Comparison of ENCODE assay signal across 9 mouse cellular contexts in genomic region chr12:31008171-31008570, GRCm38 (mm10).
A peak's percentile ranks its signal among the peaks of the same experiment; 100 is the strongest.
DNase-seq lines count a peak whose midpoint lies in the region; ATAC-seq and TF ChIP-seq lines count a peak whose summit lies in the region.
"Had no signal": no experiment of that assay in that cellular context is flagged by ENCODE, and none has a peak within 500 bp of the region (broad histone marks: within the 10 kb centered on the region; RNA-seq: fewer than 3 reads in every experiment).

No protein-coding gene starts in this region.

- ATAC-seq in hindbrain, embryonic 11.5 days (ENCODE audit: low FRiP score) = no peak
- ATAC-seq in hindbrain, embryonic 13.5 days (ENCODE audit: low FRiP score) = no peak
- no peak for ATAC-seq in forebrain, embryonic 16.5 days

- no peaks in the 10 kb centered on the region for H3K36me3 ChIP-seq in hindbrain, embryonic 11.5 days (ENCODE audit: control insufficient read depth, insufficient read depth, low read length)
- H3K36me3 ChIP-seq in hindbrain, embryonic 13.5 days = no peaks in the 10 kb centered on the region
- H3K36me3 ChIP-seq in forebrain, embryonic 16.5 days (ENCODE audit: control insufficient read depth, insufficient read depth) = no peaks in the 10 kb centered on the region
- H3K36me3 ChIP-seq: embryonic facial prominence, embryonic 12.5 days had no signal

- no peaks in the 10 kb centered on the region for H3K9me3 ChIP-seq in hindbrain, embryonic 11.5 days (ENCODE audit: control insufficient read depth, low read length)
- no peaks in the 10 kb centered on the region for H3K9me3 ChIP-seq in hindbrain, embryonic 13.5 days
- H3K9me3 ChIP-seq in forebrain, embryonic 16.5 days (ENCODE audit: control insufficient read depth, low read length) = no peaks in the 10 kb centered on the region
- H3K9me3 ChIP-seq: embryonic facial prominence, embryonic 12.5 days had no signal

- H3K27ac ChIP-seq in hindbrain, embryonic 11.5 days (ENCODE audit: low read depth, low read length) = no peak overlapping the region
- no peak overlapping the region for H3K27ac ChIP-seq in hindbrain, embryonic 13.5 days
- no peak overlapping the region for H3K27ac ChIP-seq in cortical plate, adult 2 months (ENCODE audit: insufficient read depth, low read length)
- H3K27ac ChIP-seq in forebrain, embryonic 16.5 days (ENCODE audit: low read length) = no peak overlapping the region
- H3K27ac ChIP-seq: embryonic facial prominence, embryonic 12.5 days had no signal

- peak; percentile 61 for DNase-seq in hindbrain, embryonic 11.5 days (ENCODE audit: low spot score)
- peak; percentile 61 for DNase-seq in urinary bladder, postnatal 14 days (ENCODE audit: low spot score)
- DNase-seq in urinary bladder, postnatal 4 days (ENCODE audit: low spot score in 2 of 2) = no peak
- DNase-seq in layer of hippocampus, postnatal 10 days (ENCODE audit: low spot score in 2 of 2) = peak; percentile 41 to 47
- peak; percentile 37 for DNase-seq in right cerebral cortex, postnatal 4 days

- H3K4me3 ChIP-seq in hindbrain, embryonic 11.5 days (ENCODE audit: low read depth, low read length) = no peak overlapping the region
- no peak overlapping the region for H3K4me3 ChIP-seq in hindbrain, embryonic 13.5 days
- no peak overlapping the region for H3K4me3 ChIP-seq in cortical plate, adult 2 months (ENCODE audit: insufficient read depth, low read length)
- no peak overlapping the region for H3K4me3 ChIP-seq in forebrain, embryonic 16.5 days (replicated peaks; ENCODE audit: low read length)
- H3K4me3 ChIP-seq: embryonic facial prominence, embryonic 12.5 days had no signal

- no peak for TF ChIP-seq POLR2A in cortical plate, adult 2 months (IDR thresholded peaks at IDR 0.05; ENCODE audit: extremely low read depth, insufficient read depth, low read length)

- no peaks in the 10 kb centered on the region for H3K4me1 ChIP-seq in hindbrain, embryonic 11.5 days (replicated peaks; ENCODE audit: control insufficient read depth, insufficient read depth, low read length)
- no peaks in the 10 kb centered on the region for H3K4me1 ChIP-seq in hindbrain, embryonic 13.5 days (replicated peaks)
- no peaks in the 10 kb centered on the region for H3K4me1 ChIP-seq in cortical plate, adult 2 months (ENCODE audit: control insufficient read depth, insufficient read depth, low read length)
- H3K4me1 ChIP-seq in forebrain, embryonic 16.5 days (replicated peaks; ENCODE audit: control insufficient read depth, insufficient read depth, low read length) = no peaks in the 10 kb centered on the region
- H3K4me1 ChIP-seq: embryonic facial prominence, embryonic 12.5 days had no signal

- H3K27me3 ChIP-seq in hindbrain, embryonic 11.5 days (ENCODE audit: control insufficient read depth, insufficient read depth, low read length) = no peaks in the 10 kb centered on the region
- H3K27me3 ChIP-seq in hindbrain, embryonic 13.5 days = no peaks in the 10 kb centered on the region
- no peaks in the 10 kb centered on the region for H3K27me3 ChIP-seq in forebrain, embryonic 16.5 days (replicated peaks; ENCODE audit: control insufficient read depth, insufficient read depth, low read length)
- H3K27me3 ChIP-seq: embryonic facial prominence, embryonic 12.5 days had no signal

- 29% methylated on average over 6 of the region's 6 CpGs for WGBS in hindbrain, embryonic 11.5 days
- WGBS in hindbrain, embryonic 13.5 days = 27% methylated on average over 6 of the region's 6 CpGs
- WGBS in forebrain, embryonic 16.5 days = 24% methylated on average over 6 of the region's 6 CpGs

- peak; percentile 34; the same call in 1 of the 2 replicates for TF ChIP-seq CTCF in cortical plate, adult 2 months (IDR thresholded peaks at IDR 0.05; ENCODE audit: extremely low read depth, insufficient read depth, low read length)

- no peak overlapping the region for H3K4me2 ChIP-seq in hindbrain, embryonic 11.5 days (replicated peaks; ENCODE audit: low read depth, low read length)
- H3K4me2 ChIP-seq in hindbrain, embryonic 13.5 days = no peak overlapping the region
- no peak overlapping the region for H3K4me2 ChIP-seq in forebrain, embryonic 16.5 days (ENCODE audit: low read length)
- H3K4me2 ChIP-seq: embryonic facial prominence, embryonic 12.5 days had no signal

- H3K9ac ChIP-seq in hindbrain, embryonic 11.5 days (ENCODE audit: low read depth, low read length) = no peak overlapping the region
- H3K9ac ChIP-seq in hindbrain, embryonic 13.5 days = no peak overlapping the region
- H3K9ac ChIP-seq in forebrain, embryonic 16.5 days (replicated peaks; ENCODE audit: low read depth, low read length) = no peak overlapping the region
- H3K9ac ChIP-seq: embryonic facial prominence, embryonic 12.5 days had no signal

Comparison
In these comparisons a context has a peak if more than half of its experiments do, and no peak if none do; other contexts are left out.
1. DNase-seq: peak in hindbrain, embryonic 11.5 days (single experiment), urinary bladder, postnatal 14 days (single experiment), layer of hippocampus, postnatal 10 days (2 of 2) and right cerebral cortex, postnatal 4 days (single experiment); none in urinary bladder, postnatal 4 days (0 of 2).